Mouse (Mus musculus): Measurements from ENCODE around the gene Fkbp11. TPM values are rescaled to one million over a fixed set of nuclear protein-coding genes. Genes with fewer than 3 reads are reported as not detected.

The Fkbp11 gene
- 2.6 and 5.6 TPM in 2 replicates for polyA plus RNA-seq (2012; ENCODE audit: low replicate concordance)

GRCm38 (mm10) chr15:98727443-98728321 is at the start of gene Fkbp11:
TSS of gene Fkbp11 (minus strand) at chr15:98728198.

GRCm38 (mm10) chr15:98777762-98778161 is 49.8 kb upstream of the Fkbp11 start, which contains the start of gene Wnt10b:
TSS of gene Wnt10b (minus strand) at chr15:98778150.

GRCm38 (mm10) chr15:98762670-98763529 is 34.9 kb upstream of the Fkbp11 start, which contains the start of gene Arf3:
TSS of gene Arf3 (minus strand) at chr15:98763214.

GRCm38 (mm10) chr15:98707766-98708372 is 20.1 kb downstream of the Fkbp11 start, which contains the start of gene Ccdc65:
TSS of gene Ccdc65 (plus strand) at chr15:98708207.

GRCm38 (mm10) chr15:98676940-98677728 is 50.9 kb downstream of the Fkbp11 start, which contains the start of gene Rnd1:
TSS of gene Rnd1 (minus strand) at chr15:98677461.

Other genes with a start within 250 kb of the Fkbp11 start
- not detected in 2 replicates for gene Lalba, start 245.5 kb downstream of the Fkbp11 start, polyA plus RNA-seq (2012; ENCODE audit: low replicate concordance)
- gene Olfr279, start 235.8 kb downstream of the Fkbp11 start, polyA plus RNA-seq (2012; ENCODE audit: low replicate concordance), result 0.26 TPM in 1 of 2 replicates, not detected in the other
- 15.3 and 23.6 TPM in 2 replicates for gene Kansl2, start 193.9 kb downstream of the Fkbp11 start, polyA plus RNA-seq (2012; ENCODE audit: low replicate concordance)
- gene Ccnt1, start 157.3 kb downstream of the Fkbp11 start, polyA plus RNA-seq (2012; ENCODE audit: low replicate concordance), result 3.5 and 6.5 TPM in 2 replicates
- not detected in 2 replicates for gene 4930415O20Rik, start 157.2 kb downstream of the Fkbp11 start, polyA plus RNA-seq (2012; ENCODE audit: low replicate concordance)
- gene Adcy6, start 118.1 kb downstream of the Fkbp11 start, polyA plus RNA-seq (2012; ENCODE audit: low replicate concordance), result 28.3 and 35.6 TPM in 2 replicates
- gene Cacnb3, start 97.4 kb downstream of the Fkbp11 start, polyA plus RNA-seq (2012; ENCODE audit: low replicate concordance), result 2.2 and 5.7 TPM in 2 replicates
- 83.8 and 103 TPM in 2 replicates for gene Ddx23, start 65.3 kb downstream of the Fkbp11 start, polyA plus RNA-seq (2012; ENCODE audit: low replicate concordance)
- 0.23 and 0.60 TPM in 2 replicates for gene Rnd1, start 50.7 kb downstream of the Fkbp11 start, polyA plus RNA-seq (2012; ENCODE audit: low replicate concordance)
- gene Ccdc65, start 20.0 kb downstream of the Fkbp11 start, polyA plus RNA-seq (2012; ENCODE audit: low replicate concordance), result not detected in 2 replicates
- 11.6 and 18.3 TPM in 2 replicates for gene Arf3, start 35.0 kb upstream of the Fkbp11 start, polyA plus RNA-seq (2012; ENCODE audit: low replicate concordance)
- gene Wnt10b, start 50.0 kb upstream of the Fkbp11 start, polyA plus RNA-seq (2012; ENCODE audit: low replicate concordance), result 0.13 TPM in 1 of 2 replicates, not detected in the other
- 0.28 TPM in 1 of 2 replicates, not detected in the other for gene Wnt1, start 61.7 kb upstream of the Fkbp11 start, polyA plus RNA-seq (2012; ENCODE audit: low replicate concordance)
- 0.32 and 0.66 TPM in 2 replicates for gene Ddn, start 81.3 kb upstream of the Fkbp11 start, polyA plus RNA-seq (2012; ENCODE audit: low replicate concordance)
- 245 and 251 TPM in 2 replicates for gene Prkag1, start 103.3 kb upstream of the Fkbp11 start, polyA plus RNA-seq (2012; ENCODE audit: low replicate concordance)
- gene Kmt2d, start 143.0 kb upstream of the Fkbp11 start, polyA plus RNA-seq (2012; ENCODE audit: low replicate concordance), result 81.7 and 92.9 TPM in 2 replicates
- gene Rhebl1, start 166.3 kb upstream of the Fkbp11 start, polyA plus RNA-seq (2012; ENCODE audit: low replicate concordance), result 0.84 and 3.0 TPM in 2 replicates
- 0.13 TPM in 1 of 2 replicates, not detected in the other for gene Dhh, start 170.3 kb upstream of the Fkbp11 start, polyA plus RNA-seq (2012; ENCODE audit: low replicate concordance)
- 15.3 and 15.8 TPM in 2 replicates for gene Lmbr1l, start 190.0 kb upstream of the Fkbp11 start, polyA plus RNA-seq (2012; ENCODE audit: low replicate concordance)
- 329 and 729 TPM in 2 replicates for gene Tuba1b, start 206.4 kb upstream of the Fkbp11 start, polyA plus RNA-seq (2012; ENCODE audit: low replicate concordance)
- gene Gm49450, start 225.4 kb upstream of the Fkbp11 start, polyA plus RNA-seq (2012; ENCODE audit: low replicate concordance), result 8.6 and 196 TPM in 2 replicates
- 4.0 and 6.3 TPM in 2 replicates for gene Tuba1a, start 225.5 kb upstream of the Fkbp11 start, polyA plus RNA-seq (2012; ENCODE audit: low replicate concordance)